Comparison of ENCODE assay signal across 21 mouse cellular contexts in genomic region chr15:4367801-4368200, GRCm38 (mm10). TPM values are rescaled to one million over a fixed set of nuclear protein-coding genes. Genes with fewer than 3 reads are reported as not detected.
A peak's percentile ranks its signal among the peaks of the same experiment; 100 is the strongest.
DNase-seq lines count a peak whose midpoint lies in the region; ATAC-seq and TF ChIP-seq lines count a peak whose summit lies in the region.
"Had no signal": no experiment of that assay in that cellular context is flagged by ENCODE, and none has a peak within 500 bp of the region (broad histone marks: within the 10 kb centered on the region; RNA-seq: fewer than 3 reads in every experiment).

No protein-coding gene starts in this region.

- H3K4me1 ChIP-seq in lung, embryonic 14.5 days (ENCODE audit: insufficient read depth) = no peaks in the 10 kb centered on the region
- H3K4me1 ChIP-seq: heart, embryonic 13.5 days; hindbrain, embryonic 12.5 days; intestine, embryonic 15.5 days; limb, embryonic 15.5 days; midbrain, embryonic 13.5 days had no signal

- H3K4me3 ChIP-seq in lung, embryonic 14.5 days (ENCODE audit: low read depth, low read length) = no peak overlapping the region
- H3K4me3 ChIP-seq: heart, embryonic 13.5 days; hindbrain, embryonic 12.5 days; intestine, embryonic 15.5 days; layer of hippocampus, adult 2 months; left cerebral cortex, adult 2 months; limb, embryonic 15.5 days; midbrain, embryonic 13.5 days had no signal

- no peak for ATAC-seq in lung, embryonic 14.5 days (ENCODE audit: insufficient read depth)
- ATAC-seq: forebrain, postnatal 0 days; intestine, embryonic 15.5 days; midbrain, embryonic 13.5 days had no signal

- intact Hi-C loops in heart, postnatal 10 days (cut with DNase I) = no loop called here
- intact Hi-C loops in heart, postnatal 36 days (cut with DNase I) = no loop called here
- intact Hi-C loops in gastrocnemius, postnatal 36 days (cut with DNase I) = no loop called here

- no peak overlapping the region for H3K4me2 ChIP-seq in lung, embryonic 14.5 days
- H3K4me2 ChIP-seq: heart, embryonic 13.5 days; hindbrain, embryonic 12.5 days; intestine, embryonic 15.5 days; limb, embryonic 15.5 days; midbrain, embryonic 13.5 days had no signal

- H3K9me3 ChIP-seq in lung, embryonic 14.5 days (ENCODE audit: low read depth, low read length) = no peaks in the 10 kb centered on the region
- H3K9me3 ChIP-seq: heart, embryonic 13.5 days; hindbrain, embryonic 12.5 days; intestine, embryonic 15.5 days; limb, embryonic 15.5 days; midbrain, embryonic 13.5 days had no signal

- DNase-seq in heart, postnatal 10 days = peak; percentile 7 to 10
- DNase-seq in heart, postnatal 36 days = no peak
- peak; percentile 79 for DNase-seq in lung, embryonic 14.5 days
- no peak for DNase-seq in lung, postnatal 25 days (ENCODE audit: low spot score)
- DNase-seq in c-Kit-positive CD71-negative TER-119-negative erythroid progenitor cells, embryonic 14.5 days (ENCODE audit: low read depth) = peak; percentile 2
- peak; percentile 52 for DNase-seq in mesoderm, embryonic 11.5 days (ENCODE audit: low read depth, low spot score)
- no peak for DNase-seq in right cerebral cortex, postnatal 14 days
- no peak for DNase-seq in gastrocnemius, postnatal 36 days
- DNase-seq: cerebellum, adult 8-10 months; forebrain, postnatal 0 days; gastrocnemius, postnatal 25 days; lung, adult 18-20 months; right cerebral cortex, postnatal 4 days had no signal

- H3K36me3 ChIP-seq in lung, embryonic 14.5 days (ENCODE audit: insufficient read depth) = no peaks in the 10 kb centered on the region
- H3K36me3 ChIP-seq: heart, embryonic 13.5 days; hindbrain, embryonic 12.5 days; intestine, embryonic 15.5 days; limb, embryonic 15.5 days; midbrain, embryonic 13.5 days had no signal

- no peak overlapping the region for H3K27ac ChIP-seq in lung, embryonic 14.5 days (ENCODE audit: low read depth)
- H3K27ac ChIP-seq: heart, embryonic 13.5 days; hindbrain, embryonic 12.5 days; intestine, embryonic 15.5 days; layer of hippocampus, adult 2 months; left cerebral cortex, adult 2 months; limb, embryonic 15.5 days; macrophage; midbrain, embryonic 13.5 days had no signal

- H3K9ac ChIP-seq in lung, embryonic 14.5 days = no peak overlapping the region
- H3K9ac ChIP-seq: forebrain, postnatal 0 days; heart, embryonic 13.5 days; hindbrain, embryonic 12.5 days; intestine, embryonic 15.5 days; limb, embryonic 15.5 days; midbrain, embryonic 13.5 days had no signal

- WGBS in lung, embryonic 14.5 days = 42% methylated on average over 2 of the region's 2 CpGs

- no peaks in the 10 kb centered on the region for H3K27me3 ChIP-seq in lung, embryonic 14.5 days (ENCODE audit: insufficient read depth, low read length)
- H3K27me3 ChIP-seq: heart, embryonic 13.5 days; hindbrain, embryonic 12.5 days; intestine, embryonic 15.5 days; limb, embryonic 15.5 days; midbrain, embryonic 13.5 days had no signal

- TF ChIP-seq CTCF in lung, embryonic 14.5 days (IDR thresholded peaks at IDR 0.05; ENCODE audit: low read depth) = no peak

RNA-seq across cellular contexts. Expression of gene Plcxd3, which starts 7.5 kb away (rescaled TPM):
- total RNA-seq in heart, postnatal 10 days (2021) = under 1 TPM; 0.24 to 0.40 TPM
- under 1 TPM; 0.14 to 0.39 TPM for total RNA-seq in heart, postnatal 36 days (2021)
- polyA plus RNA-seq in lung, embryonic 14.5 days (2014; fragmentation: Nextera tagmentation; extraction: Ambion mirVana) = 0.25 and 0.30 TPM in 2 replicates
- total RNA-seq in gastrocnemius, postnatal 36 days (2021) = under 1 TPM; 0.17 to 0.18 TPM
- polyA plus RNA-seq: macrophage had no signal

Comparison
In these comparisons a context has a peak if more than half of its experiments do, and no peak if none do; other contexts are left out.
1. DNase-seq: peak in heart, postnatal 10 days (2 of 2), lung, embryonic 14.5 days (single experiment), c-Kit-positive CD71-negative TER-119-negative erythroid progenitor cells, embryonic 14.5 days (single experiment) and mesoderm, embryonic 11.5 days (single experiment); none in heart, postnatal 36 days (0 of 2), lung, postnatal 25 days (single experiment), right cerebral cortex, postnatal 14 days (single experiment) and gastrocnemius, postnatal 36 days (0 of 2).